Mouse (Mus musculus): ENCODE measurements around the gene Wdfy4.

DNA sequence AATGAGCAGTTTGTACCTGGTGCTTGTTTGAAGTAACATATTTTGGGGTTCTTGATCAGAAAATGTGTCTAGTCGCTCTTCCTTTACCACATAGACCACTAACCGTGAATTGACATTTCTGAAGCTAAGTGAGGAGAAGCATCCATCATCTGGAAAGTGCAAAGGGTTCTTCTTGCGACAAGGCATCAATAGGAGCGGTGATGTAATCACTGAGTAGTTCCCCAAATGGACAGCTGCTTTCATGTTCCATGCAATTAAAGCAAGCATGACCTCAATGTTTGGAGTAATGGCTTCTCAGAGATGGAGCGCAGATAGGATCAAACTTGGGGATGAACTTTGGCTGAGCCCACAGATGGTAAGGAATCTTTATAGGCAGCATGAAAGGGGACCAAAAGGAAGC, 246.1 kb downstream of the Wdfy4 start:
- no peak for TF ChIP-seq CTCF (IDR thresholded peaks at IDR 0.05; ENCODE audit: extremely low read depth, insufficient read depth, insufficient read length, insufficient replicate concordance)
- no peak for TF ChIP-seq POLR2A (IDR thresholded peaks at IDR 0.05; ENCODE audit: low read depth, low read length)
